Mouse (Mus musculus) intestine, embryonic 16.5 days (tissue): ENCODE measurements around the gene Cdk10. TPM values are rescaled to one million over a fixed set of nuclear protein-coding genes. Genes with fewer than 3 reads are reported as not detected.

Experiments
- ATAC-seq: fragments of 200-750 bp; cut with Nextera tagmentation; 2 replicates; pipeline ENCODE4 v1.8.0; 2017; ENCODE audit warnings: moderate TSS enrichment, moderate library complexity
- H3K27ac ChIP-seq: fragments of 300-500 bp; sonication (generic); 2 replicates; pipeline ENCODE4 v1.5.1; 2014; ENCODE audit warnings: mild to moderate bottlenecking, low read length
- H3K27me3 ChIP-seq: fragments of 300-500 bp; sonication (generic); replicated peaks from 2 replicates; pipeline ENCODE4 v1.6.1; 2014; ENCODE audit warnings: low read length, control low read depth, mixed read lengths; ENCODE audit not compliant: control insufficient read depth, insufficient read depth
- H3K36me3 ChIP-seq: fragments of 300-500 bp; sonication (generic); 2 replicates; pipeline ENCODE4 v1.6.1; 2014; ENCODE audit warnings: low read length, control low read depth; ENCODE audit not compliant: control insufficient read depth, insufficient read depth
- H3K4me1 ChIP-seq: fragments of 300-500 bp; sonication (generic); 2 replicates; pipeline ENCODE4 v1.6.1; 2014; ENCODE audit warnings: low read length, control low read depth, mixed read lengths; ENCODE audit not compliant: control insufficient read depth, insufficient read depth
- H3K4me2 ChIP-seq: fragments of 300-500 bp; sonication (generic); 2 replicates; pipeline ENCODE4 v1.6.1; 2014; ENCODE audit warnings: low read depth, low read length, control low read depth
- H3K4me3 ChIP-seq: fragments of 300-500 bp; sonication (generic); 2 replicates; pipeline ENCODE4 v1.5.1; 2014; ENCODE audit warnings: mild to moderate bottlenecking, low read length
- H3K9ac ChIP-seq: fragments of 300-500 bp; sonication (generic); 2 replicates; pipeline ENCODE4 v1.6.1; 2014; ENCODE audit warnings: low read depth, low read length
- H3K9me3 ChIP-seq: fragments of 300-500 bp; sonication (generic); 2 replicates; pipeline ENCODE4 v1.6.1; 2016; ENCODE audit warnings: low read length, control low read depth; ENCODE audit not compliant: control insufficient read depth
- WGBS: fragments of 180-500 bp; shearing (Covaris S2); extraction: QIAGEN DNeasy Blood & Tissue Kit; methylation state at CpG from one replicate; pipeline ENCODE4 v1.1.7; 2014; 5-methylcytosine and 5-hydroxymethylcytosine counted together
- polyA plus RNA-seq: library from polyadenylated mRNA; unstranded; fragments of >200 nt; fragmentation: Nextera tagmentation; extraction: Ambion mirVana; gene quantifications from 2 replicates; pipeline ENCODE4 v1.2.1, GENCODE M21; 2015

The Cdk10 gene
- polyA plus RNA-seq, 1 experiment from 2014 or later = 27.8 TPM

GRCm38 (mm10) chr8:123280302-123281094 lies 55.9 kb downstream of the Cdk10 start:
- WGBS = 88% methylated on average over 13 of the region's 13 CpGs
- ATAC-seq = no peak

More at GRCm38 (mm10) chr8:123280302-123281094, 55.9 kb downstream of the Cdk10 start:
- H3K4me1 ChIP-seq = no peaks in the 10 kb centered on the region
- no peak overlapping the region for H3K27ac ChIP-seq
- H3K9ac ChIP-seq = no peak overlapping the region
- H3K27me3 ChIP-seq = no peaks in the 10 kb centered on the region
- H3K9me3 ChIP-seq = no peaks in the 10 kb centered on the region
- no peaks in the 10 kb centered on the region for H3K36me3 ChIP-seq
- no peak overlapping the region for H3K4me2 ChIP-seq
- H3K4me3 ChIP-seq = no peak overlapping the region

Other genes with a start within 250 kb of the Cdk10 start
- gene Ankrd11, start 182.6 kb upstream of the Cdk10 start, polyA plus RNA-seq = 19.2 and 19.5 TPM in 2 replicates
- gene Spg7, start 161.9 kb upstream of the Cdk10 start, polyA plus RNA-seq = 54.4 and 55.6 TPM in 2 replicates
- 1,403 and 1,521 TPM in 2 replicates for gene Rpl13, start 122.5 kb upstream of the Cdk10 start, polyA plus RNA-seq
- 0.78 and 0.93 TPM in 2 replicates for gene Cpne7, start 107.5 kb upstream of the Cdk10 start, polyA plus RNA-seq
- 9.3 and 9.6 TPM in 2 replicates for gene Sult5a1, start 66.5 kb upstream of the Cdk10 start, polyA plus RNA-seq
- 7.5 and 12.6 TPM in 2 replicates for gene Dpep1, start 38.6 kb upstream of the Cdk10 start, polyA plus RNA-seq
- gene Chmp1a, start 12.1 kb upstream of the Cdk10 start, polyA plus RNA-seq = 173 and 184 TPM in 2 replicates
- gene Spata33, start 12.0 kb upstream of the Cdk10 start, polyA plus RNA-seq = 1.7 and 2.7 TPM in 2 replicates
- 6.0 TPM in 2 replicates for gene Spata2l, start 11.4 kb downstream of the Cdk10 start, polyA plus RNA-seq
- gene Zfp276, start 29.4 kb downstream of the Cdk10 start, polyA plus RNA-seq = 16.5 and 19.3 TPM in 2 replicates
- gene Vps9d1, start 29.5 kb downstream of the Cdk10 start, polyA plus RNA-seq = 16.3 and 19.3 TPM in 2 replicates
- 15.8 and 20.2 TPM in 2 replicates for gene Fanca, start 93.7 kb downstream of the Cdk10 start, polyA plus RNA-seq
- gene Spire2, start 107.9 kb downstream of the Cdk10 start, polyA plus RNA-seq = 0.89 and 2.0 TPM in 2 replicates
- 155 and 161 TPM in 2 replicates for gene Tcf25, start 148.9 kb downstream of the Cdk10 start, polyA plus RNA-seq
- gene Mc1r, start 182.3 kb downstream of the Cdk10 start, polyA plus RNA-seq = not detected in 2 replicates
- 45.6 and 52.6 TPM in 2 replicates for gene Tubb3, start 186.6 kb downstream of the Cdk10 start, polyA plus RNA-seq
- 26.5 and 27.4 TPM in 2 replicates for gene Def8, start 198.7 kb downstream of the Cdk10 start, polyA plus RNA-seq